Mouse (Mus musculus) skeletal muscle tissue, adult 2 months (tissue): Measurements from ENCODE around the gene Actn1.

ENCODE experiments used
- DNase-seq: peaks from one replicate; pipeline ENCODE4 v3.0.0-alpha.2; 2012; ENCODE audit warnings: low read depth, low spot score

Gene Actn1

DNA sequence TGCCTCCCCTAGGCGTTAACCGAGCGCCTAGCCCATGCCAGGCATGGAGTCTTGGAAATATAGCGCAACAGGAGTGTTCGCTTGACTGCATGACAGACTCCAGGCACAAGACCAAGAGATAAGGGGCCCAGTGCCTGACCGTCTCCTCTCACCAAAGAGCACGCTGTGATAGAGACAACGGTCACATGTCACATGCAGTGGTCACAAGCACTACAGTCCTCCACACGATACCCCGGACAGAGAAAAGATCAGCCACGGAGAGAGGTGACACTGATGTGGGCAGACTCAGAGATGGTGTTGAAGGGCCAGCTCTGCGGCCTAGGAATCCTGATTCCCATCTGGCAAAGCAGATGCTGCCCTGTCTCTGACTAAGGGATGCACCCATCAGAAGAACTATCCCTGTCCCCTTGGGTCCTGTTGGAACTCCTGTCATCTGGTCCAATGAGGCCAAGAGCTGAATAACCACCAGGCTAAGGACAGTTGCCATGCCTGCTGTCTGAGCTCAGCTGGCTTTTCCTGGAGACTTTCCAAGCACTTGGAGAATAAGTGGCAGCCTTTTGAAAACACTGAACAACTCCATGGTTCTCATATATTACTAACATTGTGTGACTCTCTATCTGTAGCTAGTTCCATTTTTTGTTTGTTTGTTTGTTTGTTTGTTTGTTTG, 123.8 kb downstream of the Actn1 start:
- DNase-seq = no peak

GRCm38 (mm10) chr12:80135173-80135572, 125.0 kb downstream of the Actn1 start:
- DNase-seq = no peak

DNA sequence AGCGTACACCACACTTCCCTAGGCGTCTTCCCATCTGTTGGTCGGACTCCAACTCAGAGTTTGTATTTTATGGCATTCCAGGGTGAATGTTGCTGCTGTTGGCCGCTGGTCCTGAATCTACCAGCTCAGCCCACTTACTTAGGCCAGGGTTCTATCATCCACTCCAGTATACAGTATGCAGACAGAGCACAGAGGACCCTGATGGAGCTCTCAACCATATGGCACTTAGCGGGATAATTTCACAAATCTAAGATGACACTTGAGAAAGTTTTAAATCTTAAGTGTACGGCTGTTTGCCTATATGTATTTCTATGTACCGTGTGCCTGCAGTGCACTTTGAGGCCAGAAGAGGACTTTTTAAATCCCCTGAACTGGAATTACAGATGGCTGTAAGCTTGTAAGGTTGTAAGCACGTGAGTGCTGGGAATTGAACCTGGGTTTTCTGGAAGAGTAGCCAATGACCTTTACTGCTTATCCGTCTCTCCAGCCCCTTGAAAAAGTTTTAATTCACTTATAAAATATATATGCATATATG, 127.1 kb downstream of the Actn1 start:
- DNase-seq = no peak

GRCm38 (mm10) chr12:80132250-80133003, 127.7 kb downstream of the Actn1 start:
- peak; percentile 91 for DNase-seq

- no peak for DNase-seq
Observed at GRCm38 (mm10) chr12:80131359-80132249, 128.6 kb downstream of the Actn1 start.

DNA sequence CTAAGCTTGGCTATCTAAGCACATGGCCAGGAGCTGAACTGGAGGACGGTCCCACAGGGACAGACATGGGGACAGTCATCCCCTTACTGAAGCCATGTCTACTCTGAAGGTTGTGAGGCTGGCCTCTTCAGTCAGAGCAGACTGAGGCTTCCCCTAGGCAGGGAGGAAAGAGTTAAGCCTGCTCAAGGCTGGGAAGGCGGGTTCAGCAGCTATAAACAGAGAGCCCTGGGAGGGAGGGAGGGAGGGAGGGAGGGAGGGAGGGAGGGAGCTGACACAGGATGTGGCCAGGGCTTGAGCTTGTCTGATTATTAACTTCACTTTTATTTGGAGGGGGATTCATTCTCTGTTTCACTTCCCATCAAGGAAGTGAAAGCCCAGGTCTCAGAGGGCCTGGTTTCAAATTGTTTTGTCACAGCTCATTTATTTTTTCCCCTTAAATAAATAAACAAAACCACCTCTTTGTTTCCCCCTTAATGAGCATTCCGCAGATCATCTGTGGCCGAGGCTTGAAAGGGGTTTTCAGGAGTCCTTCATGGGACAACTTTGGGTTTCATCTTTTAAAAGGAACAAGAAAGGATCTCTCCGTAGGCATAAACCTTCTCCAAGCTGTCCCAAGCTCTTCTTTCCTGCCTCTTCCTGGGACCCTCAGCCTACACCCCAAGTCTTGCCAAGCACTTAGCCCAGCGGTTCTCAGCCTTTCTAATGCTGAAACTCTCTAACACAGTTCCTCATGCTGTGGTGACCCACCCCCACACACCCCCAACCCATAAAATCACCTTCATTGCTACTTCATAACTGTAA, 129.4 kb downstream of the Actn1 start:
- DNase-seq = no peak

DNA sequence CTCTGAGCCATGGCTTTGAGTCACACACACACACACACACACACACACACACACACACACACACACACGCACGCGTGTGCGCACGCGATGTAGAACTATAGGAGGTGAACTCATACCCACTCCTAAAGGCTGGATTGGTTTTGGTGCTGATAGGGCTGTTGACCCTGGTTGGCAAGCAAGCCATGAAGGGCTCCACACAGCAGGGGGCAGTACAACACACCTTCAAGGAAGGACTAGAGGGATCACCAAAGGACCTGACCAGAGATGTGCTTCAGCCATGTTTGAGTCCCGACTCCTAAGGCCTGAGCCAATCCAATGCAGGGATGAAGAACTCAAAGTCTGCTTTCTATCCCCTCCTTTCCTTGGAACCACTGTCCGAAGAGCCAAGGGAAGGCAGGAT, 130.6 kb downstream of the Actn1 start:
- DNase-seq = no peak

- DNase-seq = no peak
Observed at GRCm38 (mm10) chr12:80127191-80127762, 132.9 kb downstream of the Actn1 start.

DNA sequence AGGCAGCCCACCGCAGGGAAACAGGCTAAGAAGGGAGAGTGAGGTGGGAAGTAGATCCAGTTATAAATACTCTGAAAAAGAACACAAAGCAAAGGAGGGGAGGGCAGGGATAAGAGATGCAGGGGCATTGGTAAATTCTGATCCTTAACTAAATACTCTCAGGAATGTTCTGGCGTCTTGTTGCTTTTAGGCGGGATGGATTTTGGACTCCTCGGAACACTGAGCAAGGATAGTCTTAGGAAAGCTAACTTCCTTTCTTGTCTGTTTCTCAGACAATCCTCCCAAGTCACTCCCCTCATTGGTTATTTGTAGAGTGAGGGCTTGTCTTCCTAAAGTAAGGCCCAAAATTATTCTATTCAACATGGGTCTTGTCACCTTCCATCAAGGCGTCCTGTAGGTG, 134.9 kb downstream of the Actn1 start:
- no peak for DNase-seq

- no peak for DNase-seq
Observed at GRCm38 (mm10) chr12:80124756-80125155, 135.4 kb downstream of the Actn1 start.

DNA sequence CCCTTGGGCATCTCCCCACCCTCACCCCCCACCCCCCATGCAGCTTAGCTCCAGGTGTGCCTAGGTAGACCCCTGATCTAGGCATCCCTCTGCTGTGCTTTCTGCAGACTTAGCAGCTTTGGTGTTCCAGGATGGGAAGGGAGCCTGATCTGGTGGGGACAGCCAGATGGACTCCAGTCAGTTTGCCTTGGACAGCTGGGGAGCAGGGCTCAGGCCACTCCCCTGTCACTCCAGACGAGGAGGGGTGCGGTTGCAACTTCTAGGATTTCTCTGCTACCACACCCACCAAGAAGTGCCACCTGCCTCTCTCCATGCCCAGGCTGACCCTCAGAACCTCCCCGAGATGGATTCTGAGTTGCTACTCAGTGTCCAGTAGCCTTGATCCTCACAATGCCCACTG, 136.0 kb downstream of the Actn1 start:
- DNase-seq = peak; percentile 73

- DNase-seq = no peak
Observed at GRCm38 (mm10) chr12:80123227-80123803, 136.9 kb downstream of the Actn1 start.

- DNase-seq = no peak
Observed at GRCm38 (mm10) chr12:80121438-80121837, 138.7 kb downstream of the Actn1 start.

DNA sequence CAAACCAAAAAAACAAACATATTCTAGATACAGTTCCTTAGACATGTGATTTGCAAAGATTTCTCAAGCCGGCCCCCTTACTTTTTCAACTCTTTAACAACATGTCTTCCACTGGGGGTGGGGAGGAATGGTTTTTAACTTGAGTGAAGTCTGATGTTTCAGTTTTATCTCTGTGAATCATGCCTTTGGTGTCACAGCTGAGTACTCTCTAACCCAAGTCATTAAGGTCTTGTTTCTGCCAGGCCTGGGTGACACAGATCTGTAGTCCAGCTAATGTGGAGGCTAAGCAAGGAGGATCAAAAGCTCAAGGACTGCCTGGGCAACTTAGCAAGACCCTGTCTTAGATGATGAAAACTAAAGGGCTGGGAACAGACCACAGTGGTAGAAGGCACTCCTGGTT, 141.6 kb downstream of the Actn1 start:
- no peak for DNase-seq
